Mouse (Mus musculus): ENCODE data around the gene Olfr1137.

The Olfr1137 gene

DNA sequence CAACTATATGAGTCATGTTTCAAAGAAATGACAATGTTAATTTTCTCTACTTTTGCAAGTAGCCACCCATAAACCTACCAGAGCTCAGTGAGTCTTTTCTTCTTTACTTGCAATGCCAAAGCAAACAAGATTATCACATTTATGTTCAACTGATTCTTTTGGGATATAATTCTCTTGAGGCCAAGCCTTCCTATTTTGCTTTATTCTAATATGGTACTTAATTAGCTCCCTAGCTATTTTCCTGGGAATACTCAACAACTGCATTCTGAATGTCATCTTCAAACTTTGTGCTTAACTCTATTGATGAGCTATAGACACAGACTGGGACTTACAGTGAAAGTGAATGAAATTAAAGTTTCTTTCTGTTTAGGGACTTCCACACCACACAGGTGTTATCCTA is at the start of gene Olfr1137:
Gene Olfr1137 (minus strand): TSS at position 101 of the 400 bp plus-strand sequence.
- DNase-seq (ENCODE audit: low spot score), result no peak

DNA sequence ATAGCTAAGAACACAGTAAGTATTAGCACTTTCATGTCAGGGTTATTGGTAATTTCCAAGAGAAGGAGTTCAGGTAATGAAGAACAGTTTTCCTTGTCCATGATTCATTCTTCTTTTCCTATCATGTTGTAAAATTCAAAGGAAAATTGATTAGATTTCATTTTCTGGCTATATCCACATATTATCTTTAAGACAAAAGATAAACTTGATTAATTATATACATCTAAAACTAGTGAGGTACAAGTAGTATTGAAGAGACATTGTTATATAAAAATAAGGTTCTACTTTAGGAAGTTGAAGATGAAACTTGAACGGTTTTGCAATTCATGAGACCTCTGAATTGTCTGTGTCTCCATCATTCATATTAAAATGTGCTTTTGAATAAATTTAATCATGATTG is 40.9 kb upstream of the Olfr1137 start, which contains the start of gene Olfr1141:
Gene Olfr1141 (minus strand): TSS at position 101 of the 400 bp plus-strand sequence.
- DNase-seq (ENCODE audit: low spot score), result no peak

DNA sequence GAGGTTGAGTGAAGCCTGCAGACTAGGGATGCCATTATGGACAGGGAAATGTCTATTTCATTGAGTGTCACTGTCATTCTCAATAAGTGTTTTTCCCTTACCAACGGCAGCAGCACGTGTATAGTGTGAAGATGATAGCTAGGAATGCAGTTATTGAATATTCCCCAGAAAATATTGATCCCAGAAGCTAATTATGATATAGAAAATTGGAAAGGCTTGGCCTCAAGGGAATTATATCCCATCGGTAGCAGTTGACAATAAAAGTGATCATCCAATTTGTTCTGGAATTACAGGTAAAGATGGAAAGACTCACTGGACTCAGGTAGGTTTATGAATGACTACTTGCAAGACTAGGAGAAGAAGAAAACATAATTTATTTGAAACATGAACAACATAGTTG is 30.5 kb upstream of the Olfr1137 start, which contains the start of gene Olfr1140:
Gene Olfr1140 (plus strand): TSS at position 301 of the 400 bp plus-strand sequence.
- DNase-seq (ENCODE audit: low spot score), result no peak

DNA sequence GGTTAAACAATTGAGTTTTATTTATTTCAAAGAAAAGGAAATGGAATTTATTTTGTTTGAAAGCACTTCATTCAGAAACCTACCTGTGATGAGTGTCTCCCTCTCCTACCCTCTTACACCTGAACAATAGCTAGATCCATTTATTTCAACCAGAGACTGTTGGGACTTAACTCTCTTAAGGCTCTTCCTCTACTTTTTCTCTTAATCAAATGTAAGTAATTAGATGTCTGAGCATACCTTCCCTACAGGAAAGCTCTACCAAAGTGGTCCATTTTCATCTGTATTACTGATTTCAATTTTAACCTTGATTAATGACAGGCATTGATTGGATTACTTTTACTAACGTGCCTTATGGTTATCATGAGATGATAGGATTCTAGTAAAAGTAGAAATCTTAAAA is 26.9 kb upstream of the Olfr1137 start, which contains the start of gene Olfr1138:
Gene Olfr1138 (minus strand): TSS at position 101 of the 400 bp plus-strand sequence.
- DNase-seq (ENCODE audit: low spot score), result no peak

DNA sequence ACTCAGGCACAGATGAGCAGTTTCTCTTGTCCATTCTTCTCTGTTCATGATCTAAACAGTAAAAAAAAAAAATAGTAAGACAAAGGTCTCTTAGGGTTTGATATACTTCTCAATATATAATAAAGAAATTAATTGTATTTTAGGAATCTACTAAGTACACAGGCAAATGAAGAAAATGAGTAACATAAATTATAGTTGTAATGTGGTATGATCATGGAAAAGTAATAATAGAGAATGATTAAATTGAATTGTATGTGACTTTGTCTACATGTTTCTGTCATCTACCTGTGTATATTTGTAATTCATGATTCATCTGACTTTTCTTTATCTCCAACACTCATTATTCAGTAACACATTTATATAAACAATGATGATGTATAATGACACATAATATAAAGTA is 19.1 kb downstream of the Olfr1137 start, which contains the start of gene Olfr1136:
Gene Olfr1136 (minus strand): TSS at position 101 of the 400 bp plus-strand sequence.
- DNase-seq (ENCODE audit: low spot score), result no peak

DNA sequence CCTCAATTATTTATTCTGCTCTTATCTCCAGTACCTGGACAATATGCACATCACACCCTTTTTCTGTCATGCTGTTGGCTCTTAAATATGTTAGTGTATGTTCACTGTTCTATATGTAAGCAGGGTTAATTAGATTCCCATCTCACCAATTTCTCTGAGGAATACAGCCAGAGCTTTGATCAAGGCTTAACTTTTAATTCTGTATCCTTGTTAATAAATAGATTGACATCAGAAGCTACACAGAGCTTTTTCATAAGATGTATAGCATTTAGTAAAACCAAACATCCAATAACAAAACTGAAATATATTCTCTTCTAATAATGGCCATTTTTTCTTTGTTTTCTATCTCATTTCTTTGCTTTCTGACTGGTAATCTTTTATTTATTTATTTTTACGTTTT is 39.4 kb downstream of the Olfr1137 start, which contains the start of gene Olfr1135:
Gene Olfr1135 (minus strand): TSS at position 101 of the 400 bp plus-strand sequence.
- no peak for DNase-seq (ENCODE audit: low spot score)

All from testis, postnatal 10 days (tissue).